9 mouse cellular contexts compared by ENCODE assay signal in the genomic region with DNA sequence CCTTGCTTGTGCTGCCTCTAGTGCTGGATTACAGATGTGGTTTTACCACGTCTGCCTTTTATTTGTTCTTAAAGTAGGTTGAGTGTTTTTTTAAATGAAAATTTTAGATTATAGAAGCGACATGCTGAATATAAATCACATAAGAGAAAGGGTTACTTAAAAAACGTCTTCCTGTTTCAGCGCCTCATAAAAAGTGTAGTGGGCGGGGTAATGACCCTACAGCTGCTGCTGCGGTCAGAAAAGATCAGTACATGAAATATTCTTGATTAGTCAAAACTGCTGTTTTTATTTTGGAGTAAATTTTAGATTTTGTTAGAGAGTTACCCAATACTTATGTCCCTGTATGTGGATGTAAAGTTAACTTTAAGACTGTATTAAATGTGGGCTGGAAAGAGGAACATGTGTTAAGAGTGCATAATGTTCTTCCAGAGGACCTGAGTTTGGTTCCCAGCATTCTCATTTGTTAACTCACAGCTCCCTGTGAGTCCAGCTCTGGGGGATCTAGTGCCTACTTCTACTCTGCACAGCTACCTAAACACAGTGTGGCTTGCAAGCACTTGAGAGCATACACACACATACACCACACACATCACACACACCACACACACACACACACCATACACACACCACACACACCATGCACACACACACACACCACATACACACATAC. TPM values are rescaled to one million over a fixed set of nuclear protein-coding genes. Genes with fewer than 3 reads are reported as not detected.
DNase-seq lines count a peak whose midpoint lies in the region; ATAC-seq and TF ChIP-seq lines count a peak whose summit lies in the region.
"Had no signal": no experiment of that assay in that cellular context is flagged by ENCODE, and none has a peak within 500 bp of the region (broad histone marks: within the 10 kb centered on the region; RNA-seq: fewer than 3 reads in every experiment).

No protein-coding gene starts in this region.

- peak overlapping the region; percentile 73; the same call in 1 of the 2 replicates for H3K4me2 ChIP-seq in midbrain, embryonic 15.5 days
- no peak overlapping the region for H3K4me2 ChIP-seq in midbrain, embryonic 16.5 days (ENCODE audit: low read length)
- peak overlapping the region; percentile 82 for H3K4me2 ChIP-seq in intestine, postnatal 0 days (replicated peaks; ENCODE audit: low read depth)

- peak overlapping the region; percentile 48 for H3K27ac ChIP-seq in gastrocnemius, adult 2 months
- H3K27ac ChIP-seq in midbrain, embryonic 15.5 days = no peak overlapping the region
- H3K27ac ChIP-seq in midbrain, embryonic 16.5 days (ENCODE audit: low read length) = no peak overlapping the region
- no peak overlapping the region for H3K27ac ChIP-seq in intestine, postnatal 0 days (ENCODE audit: low read depth, low read length)
- peak overlapping the region; percentile 61 for H3K27ac ChIP-seq in small intestine, adult 2 months (ENCODE audit: insufficient read depth, low read depth, low read length)

- TF ChIP-seq CTCF in gastrocnemius, adult 2 months (IDR thresholded peaks at IDR 0.05) = no peak
- TF ChIP-seq CTCF in intestine, postnatal 0 days (IDR thresholded peaks at IDR 0.05; ENCODE audit: low read depth) = peak; percentile 33
- no peak for TF ChIP-seq CTCF in small intestine, adult 2 months (IDR thresholded peaks at IDR 0.05; ENCODE audit: extremely low read depth, insufficient read length, insufficient replicate concordance, low read depth, low read length)

- H3K9ac ChIP-seq in midbrain, embryonic 15.5 days = no peak overlapping the region
- no peak overlapping the region for H3K9ac ChIP-seq in midbrain, embryonic 16.5 days (ENCODE audit: low read depth, low read length)
- no peak overlapping the region for H3K9ac ChIP-seq in intestine, postnatal 0 days (ENCODE audit: low read depth, low read length)

- 74% methylated on average over 6 of the region's 6 CpGs for WGBS in midbrain, embryonic 15.5 days
- WGBS in midbrain, embryonic 16.5 days = 72% methylated on average over 6 of the region's 6 CpGs
- 17% methylated on average over 6 of the region's 6 CpGs for WGBS in intestine, postnatal 0 days
- 4% methylated on average over 6 of the region's 6 CpGs for WGBS in small intestine, adult 2 months

- no peaks in the 10 kb centered on the region for H3K27me3 ChIP-seq in midbrain, embryonic 15.5 days (replicated peaks)
- no peaks in the 10 kb centered on the region for H3K27me3 ChIP-seq in midbrain, embryonic 16.5 days (ENCODE audit: control insufficient read depth, insufficient read depth, low read depth, low read length)
- no peaks in the 10 kb centered on the region for H3K27me3 ChIP-seq in intestine, postnatal 0 days (replicated peaks; ENCODE audit: control insufficient read depth, insufficient read depth, low read length)
- no peaks in the 10 kb centered on the region for H3K27me3 ChIP-seq in small intestine, adult 2 months (ENCODE audit: control insufficient read depth, insufficient read depth, low read length)

- intact Hi-C loops in gastrocnemius, adult 2 months (cut with DNase I) = loop anchor here (5.0 kb wide), 1 partner anchor 36 kb away; a partner anchor contains a TSS
- intact Hi-C loops in left cerebral cortex, postnatal 36 days (cut with DNase I) = no loop called here

- peak overlapping the region; percentile 95 for H3K4me3 ChIP-seq in gastrocnemius, adult 2 months
- no peak overlapping the region for H3K4me3 ChIP-seq in midbrain, embryonic 15.5 days
- H3K4me3 ChIP-seq in midbrain, embryonic 16.5 days (ENCODE audit: low read depth, low read length) = no peak overlapping the region
- peak overlapping the region; percentile 82 for H3K4me3 ChIP-seq in intestine, postnatal 0 days (ENCODE audit: low read depth, low read length)
- H3K4me3 ChIP-seq in small intestine, adult 2 months (ENCODE audit: low read depth, low read length) = peak overlapping the region; percentile 40; the same call in 1 of the 2 replicates

- DNase-seq in gastrocnemius, adult 2 months = no peak
- DNase-seq in gastrocnemius, postnatal 10 days = no peak
- DNase-seq in left cerebral cortex, postnatal 36 days (ENCODE audit: low spot score in 2 of 2) = no peak
- no peak for DNase-seq in adrenal gland, postnatal 25 days
- DNase-seq: cerebellum, postnatal 36 days had no signal

- TF ChIP-seq POLR2A in small intestine, adult 2 months (IDR thresholded peaks at IDR 0.05; ENCODE audit: low read depth, low read length) = no peak

- no peaks in the 10 kb centered on the region for H3K9me3 ChIP-seq in midbrain, embryonic 15.5 days
- no peaks in the 10 kb centered on the region for H3K9me3 ChIP-seq in midbrain, embryonic 16.5 days (replicated peaks; ENCODE audit: control insufficient read depth, low read length, poor library complexity, severe bottlenecking)
- no peaks in the 10 kb centered on the region for H3K9me3 ChIP-seq in intestine, postnatal 0 days (ENCODE audit: control insufficient read depth)

- peaks cover 22% of the 10 kb centered on the region for H3K4me1 ChIP-seq in midbrain, embryonic 15.5 days
- peaks cover 25% of the 10 kb centered on the region for H3K4me1 ChIP-seq in midbrain, embryonic 16.5 days (ENCODE audit: control insufficient read depth, insufficient read depth, low read length)
- H3K4me1 ChIP-seq in intestine, postnatal 0 days (replicated peaks; ENCODE audit: control insufficient read depth, insufficient read depth, low read length) = 0 out of 2 replicates have a peak, but pooled peaks cover 7% of the 10 kb centered on the region
- peaks cover 16% of the 10 kb centered on the region for H3K4me1 ChIP-seq in small intestine, adult 2 months (ENCODE audit: control insufficient read depth, insufficient read depth, insufficient read length, low read length)

- H3K36me3 ChIP-seq in midbrain, embryonic 15.5 days (replicated peaks) = peaks cover 8% of the 10 kb centered on the region
- H3K36me3 ChIP-seq in midbrain, embryonic 16.5 days (ENCODE audit: control insufficient read depth, insufficient read depth, low read length) = peaks cover 11% of the 10 kb centered on the region
- peaks cover 9% of the 10 kb centered on the region; the same call in 1 of the 2 replicates for H3K36me3 ChIP-seq in intestine, postnatal 0 days (ENCODE audit: control insufficient read depth, insufficient read depth)
- peaks cover 14% of the 10 kb centered on the region for H3K36me3 ChIP-seq in small intestine, adult 2 months (ENCODE audit: control insufficient read depth, insufficient read depth, low read length)

- ATAC-seq in midbrain, embryonic 15.5 days (replicated peaks) = no peak
- no peak for ATAC-seq in midbrain, embryonic 16.5 days
- ATAC-seq in intestine, postnatal 0 days = no peak

RNA-seq across cellular contexts. Expression of a gene that starts 14.1 kb away (rescaled TPM):
- 10 to 100 TPM; 14.8 to 16.8 TPM for total RNA-seq in gastrocnemius, adult 2 months (2021)
- total RNA-seq in gastrocnemius, postnatal 10 days (2021) = 10 to 100 TPM; 27.6 to 32.3 TPM
- 59.7 and 64.9 TPM in 2 replicates for polyA plus RNA-seq in midbrain, embryonic 15.5 days (2015; fragmentation: Nextera tagmentation; extraction: Ambion mirVana)
- polyA plus RNA-seq in midbrain, embryonic 16.5 days (2015; fragmentation: Nextera tagmentation; extraction: Ambion mirVana) = 65.1 and 69.8 TPM in 2 replicates
- 65.5 and 75.2 TPM in 2 replicates for polyA plus RNA-seq in intestine, postnatal 0 days (2015; fragmentation: Nextera tagmentation; extraction: Ambion mirVana)
- polyA plus RNA-seq in small intestine, adult 2 months (2012; rRNA removed) = 1.9 and 3.8 TPM in 2 replicates
- 100 to 1,000 TPM in 1 of 2 experiments, 10 to 100 TPM in 1; 98.6 to 113 TPM for total RNA-seq in left cerebral cortex, postnatal 36 days (2021)
- 112 and 144 TPM in 2 replicates for total RNA-seq in adrenal gland, postnatal 25 days (2021)

RNA-seq across cellular contexts. Expression of a gene that starts 37.9 kb away (rescaled TPM):
- total RNA-seq in gastrocnemius, adult 2 months (2021) = 10 to 100 TPM; 24.0 to 28.3 TPM
- 10 to 100 TPM; 25.2 to 29.8 TPM for total RNA-seq in gastrocnemius, postnatal 10 days (2021)
- 56.9 and 60.6 TPM in 2 replicates for polyA plus RNA-seq in midbrain, embryonic 15.5 days (2015; fragmentation: Nextera tagmentation; extraction: Ambion mirVana)
- polyA plus RNA-seq in midbrain, embryonic 16.5 days (2015; fragmentation: Nextera tagmentation; extraction: Ambion mirVana) = 60.8 and 63.0 TPM in 2 replicates
- 26.1 and 33.3 TPM in 2 replicates for polyA plus RNA-seq in intestine, postnatal 0 days (2015; fragmentation: Nextera tagmentation; extraction: Ambion mirVana)
- 4.9 and 8.7 TPM in 2 replicates for polyA plus RNA-seq in small intestine, adult 2 months (2012; rRNA removed)
- total RNA-seq in left cerebral cortex, postnatal 36 days (2021) = 10 to 100 TPM; 48.4 to 53.3 TPM
- total RNA-seq in adrenal gland, postnatal 25 days (2021) = 48.5 and 53.0 TPM in 2 replicates

RNA-seq across cellular contexts. Expression of a gene that starts 38.3 kb away (rescaled TPM):
- total RNA-seq in gastrocnemius, adult 2 months (2021) = 10 to 100 TPM; 33.3 to 40.6 TPM
- total RNA-seq in gastrocnemius, postnatal 10 days (2021) = 10 to 100 TPM; 41.6 to 45.5 TPM
- polyA plus RNA-seq in midbrain, embryonic 15.5 days (2015; fragmentation: Nextera tagmentation; extraction: Ambion mirVana) = 116 and 123 TPM in 2 replicates
- 135 and 152 TPM in 2 replicates for polyA plus RNA-seq in midbrain, embryonic 16.5 days (2015; fragmentation: Nextera tagmentation; extraction: Ambion mirVana)
- polyA plus RNA-seq in intestine, postnatal 0 days (2015; fragmentation: Nextera tagmentation; extraction: Ambion mirVana) = 71.7 and 75.7 TPM in 2 replicates
- polyA plus RNA-seq in small intestine, adult 2 months (2012; rRNA removed) = 1.6 and 1.7 TPM in 2 replicates
- total RNA-seq in left cerebral cortex, postnatal 36 days (2021) = 10 to 100 TPM; 53.4 to 54.9 TPM
- total RNA-seq in adrenal gland, postnatal 25 days (2021) = 29.3 and 30.2 TPM in 2 replicates

Comparison
In these comparisons a context has a peak if more than half of its experiments do, and no peak if none do; other contexts are left out.
1. H3K27ac ChIP-seq: peak in gastrocnemius, adult 2 months (single experiment) and small intestine, adult 2 months (single experiment); none in midbrain, embryonic 15.5 days (single experiment), midbrain, embryonic 16.5 days (single experiment) and intestine, postnatal 0 days (single experiment).
2. H3K4me3 ChIP-seq: peak in gastrocnemius, adult 2 months (single experiment), intestine, postnatal 0 days (single experiment) and small intestine, adult 2 months (single experiment); none in midbrain, embryonic 15.5 days (single experiment) and midbrain, embryonic 16.5 days (single experiment).